Mouse (Mus musculus): ENCODE measurements at regions not wholly inside any gene's neighbourhood (a gene's known extent, or its start where the extent isn't known, plus 50 kb on each side); places are given as distances from the start of the nearest gene placed in this dataset.

DNA sequence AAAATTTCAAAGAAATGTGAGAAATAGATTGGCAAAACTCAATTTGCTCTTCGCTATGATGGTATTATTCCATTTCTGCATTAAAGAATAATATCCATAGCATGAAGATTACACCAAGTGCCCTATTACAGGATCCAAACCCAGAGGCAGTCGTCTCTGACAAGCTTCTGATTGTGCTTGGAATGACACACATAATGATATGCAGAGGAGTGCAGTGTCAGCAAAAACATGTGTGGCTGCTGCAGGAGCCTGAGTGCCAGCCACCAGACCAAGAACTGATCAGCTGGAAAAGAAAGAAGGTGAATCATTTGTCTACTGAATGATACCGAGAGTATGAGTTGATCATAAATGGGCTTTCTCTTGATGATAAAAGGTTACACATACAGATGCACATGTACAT, 137.3 kb downstream of the Il15 start:
- H3K36me3 ChIP-seq (replicated peaks; ENCODE audit: control insufficient read depth, insufficient read depth, low read depth), result no peaks in the 10 kb centered on the region
- H3K27me3 ChIP-seq (ENCODE audit: control insufficient read depth, insufficient read depth, low read length), result no peaks in the 10 kb centered on the region
- TF ChIP-seq EP300 (IDR thresholded peaks at IDR 0.05; ENCODE audit: low read depth), result no peak
- no peak for TF ChIP-seq CTCF (IDR thresholded peaks at IDR 0.05; ENCODE audit: low read depth)
- no peak overlapping the region for H3K4me3 ChIP-seq (ENCODE audit: insufficient read depth in 1 of 2, low read depth in 2 of 2, low read length in 2 of 2)
- no peak for ATAC-seq (ENCODE audit: insufficient read depth)
- no peak overlapping the region for H3K9ac ChIP-seq (replicated peaks)
- 52% methylated on average over 3 of the region's 3 CpGs for WGBS (ENCODE audit: insufficient replicate concordance)
- DNase-seq (ENCODE audit: low read depth in 3 of 3, low spot score in 3 of 3), result no peak
- H3K4me2 ChIP-seq (ENCODE audit: low read depth), result no peak overlapping the region
- no peaks in the 10 kb centered on the region for H3K9me3 ChIP-seq (ENCODE audit: control insufficient read depth, low read length)
- H3K4me1 ChIP-seq (replicated peaks; ENCODE audit: control insufficient read depth in 2 of 2, insufficient read depth in 2 of 2, low read length in 1 of 2), result no peaks in the 10 kb centered on the region
- H3K27ac ChIP-seq, result no peak overlapping the region

- H3K4me2 ChIP-seq (ENCODE audit: low read depth), result no peak overlapping the region
- no peak overlapping the region for H3K27ac ChIP-seq
- ATAC-seq (ENCODE audit: insufficient read depth) (no peak), DNase-seq (ENCODE audit: low read depth in 3 of 3, low spot score in 3 of 3) (no peak)
- no peak overlapping the region for H3K9ac ChIP-seq (replicated peaks)
- no peak for TF ChIP-seq EP300 (IDR thresholded peaks at IDR 0.05; ENCODE audit: low read depth)
- no peak for TF ChIP-seq CTCF (IDR thresholded peaks at IDR 0.05; ENCODE audit: low read depth)
- H3K27me3 ChIP-seq (ENCODE audit: control insufficient read depth, insufficient read depth, low read length), result no peaks in the 10 kb centered on the region
- no peaks in the 10 kb centered on the region for H3K4me1 ChIP-seq (replicated peaks; ENCODE audit: control insufficient read depth in 2 of 2, insufficient read depth in 2 of 2, low read length in 1 of 2)
- no peak overlapping the region for H3K4me3 ChIP-seq (ENCODE audit: insufficient read depth in 1 of 2, low read depth in 2 of 2, low read length in 2 of 2)
- H3K9me3 ChIP-seq (ENCODE audit: control insufficient read depth, low read length), result no peaks in the 10 kb centered on the region
- no peaks in the 10 kb centered on the region for H3K36me3 ChIP-seq (replicated peaks; ENCODE audit: control insufficient read depth, insufficient read depth, low read depth)
- 49% methylated on average over 4 of the region's 4 CpGs for WGBS (ENCODE audit: insufficient replicate concordance)
These were observed 140.8 kb downstream of the Il15 start for GRCm38 (mm10) chr8:82262196-82262595.

DNA sequence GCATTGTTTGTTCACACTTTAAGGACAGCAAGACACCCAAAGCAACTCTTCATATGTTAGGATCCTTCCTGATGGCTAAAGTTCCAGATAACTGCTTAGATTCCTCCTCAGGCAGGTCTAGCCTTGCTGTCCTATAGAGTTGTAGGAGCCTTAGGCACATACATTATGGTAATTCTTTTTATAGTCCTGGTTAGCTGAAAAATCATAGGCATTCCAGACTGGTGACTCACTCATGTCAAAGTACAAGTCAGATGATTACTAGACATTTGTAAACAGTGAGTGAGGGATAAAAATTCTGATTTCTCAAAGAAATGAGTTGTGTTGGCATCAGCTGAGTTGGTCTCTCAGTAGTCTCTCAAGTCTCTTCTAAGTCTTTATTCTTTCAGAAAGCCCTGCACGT, 142.4 kb downstream of the Il15 start:
- H3K4me3 ChIP-seq (ENCODE audit: insufficient read depth in 1 of 2, low read depth in 2 of 2, low read length in 2 of 2), result no peak overlapping the region
- no peaks in the 10 kb centered on the region for H3K36me3 ChIP-seq (replicated peaks; ENCODE audit: control insufficient read depth, insufficient read depth, low read depth)
- DNase-seq (ENCODE audit: low read depth in 3 of 3, low spot score in 3 of 3) (no peak), ATAC-seq (ENCODE audit: insufficient read depth) (no peak)
- H3K4me1 ChIP-seq (replicated peaks; ENCODE audit: control insufficient read depth in 2 of 2, insufficient read depth in 2 of 2, low read length in 1 of 2), result no peaks in the 10 kb centered on the region
- H3K4me2 ChIP-seq (ENCODE audit: low read depth), result no peak overlapping the region
- TF ChIP-seq EP300 (IDR thresholded peaks at IDR 0.05; ENCODE audit: low read depth) (no peak), CTCF (IDR thresholded peaks at IDR 0.05; ENCODE audit: low read depth) (no peak)
- no peaks in the 10 kb centered on the region for H3K27me3 ChIP-seq (ENCODE audit: control insufficient read depth, insufficient read depth, low read length)
- H3K9me3 ChIP-seq (ENCODE audit: control insufficient read depth, low read length), result no peaks in the 10 kb centered on the region
- H3K27ac ChIP-seq, result no peak overlapping the region
- 58% methylated on average over 1 of the region's 1 CpGs for WGBS (ENCODE audit: insufficient replicate concordance)
- no peak overlapping the region for H3K9ac ChIP-seq (replicated peaks)

DNA sequence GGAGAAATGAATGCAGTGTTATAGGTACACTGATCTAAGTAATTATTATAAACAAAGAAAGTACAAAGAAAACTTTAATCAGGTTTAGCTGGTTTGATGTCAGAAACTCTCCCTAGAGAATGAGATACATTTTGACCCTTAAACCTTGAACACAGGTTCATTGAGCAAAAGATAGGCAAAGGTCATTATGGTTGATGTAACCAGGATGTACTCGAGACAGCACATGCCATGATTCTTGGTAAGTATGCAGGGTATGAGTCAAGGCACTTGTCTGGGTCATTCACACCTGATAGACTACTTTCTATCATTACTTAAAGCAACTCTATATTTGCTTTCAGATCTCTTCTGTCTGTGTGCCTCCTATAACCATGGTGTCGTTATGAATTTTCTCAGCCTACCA, 147.2 kb downstream of the Il15 start:
- DNase-seq (ENCODE audit: low read depth in 3 of 3, low spot score in 3 of 3), result no peak
- Histone ChIP-seq H3K36me3 (replicated peaks; ENCODE audit: control insufficient read depth, insufficient read depth, low read depth) (no peaks in the 10 kb centered on the region), H3K9ac (replicated peaks) (no peak overlapping the region), H3K9me3 (ENCODE audit: control insufficient read depth, low read length) (no peaks in the 10 kb centered on the region), H3K4me3 (ENCODE audit: insufficient read depth in 1 of 2, low read depth in 2 of 2, low read length in 2 of 2) (no peak overlapping the region), H3K4me1 (replicated peaks; ENCODE audit: control insufficient read depth in 2 of 2, insufficient read depth in 2 of 2, low read length in 1 of 2) (no peaks in the 10 kb centered on the region), H3K4me2 (ENCODE audit: low read depth) (no peak overlapping the region), H3K27me3 (ENCODE audit: control insufficient read depth, insufficient read depth, low read length) (no peaks in the 10 kb centered on the region), H3K27ac (no peak overlapping the region)
- no peak for ATAC-seq (ENCODE audit: insufficient read depth)
- no peak for TF ChIP-seq CTCF (IDR thresholded peaks at IDR 0.05; ENCODE audit: low read depth)
- no peak for TF ChIP-seq EP300 (IDR thresholded peaks at IDR 0.05; ENCODE audit: low read depth)
- 41% methylated on average over 2 of the region's 2 CpGs for WGBS (ENCODE audit: insufficient replicate concordance)

DNA sequence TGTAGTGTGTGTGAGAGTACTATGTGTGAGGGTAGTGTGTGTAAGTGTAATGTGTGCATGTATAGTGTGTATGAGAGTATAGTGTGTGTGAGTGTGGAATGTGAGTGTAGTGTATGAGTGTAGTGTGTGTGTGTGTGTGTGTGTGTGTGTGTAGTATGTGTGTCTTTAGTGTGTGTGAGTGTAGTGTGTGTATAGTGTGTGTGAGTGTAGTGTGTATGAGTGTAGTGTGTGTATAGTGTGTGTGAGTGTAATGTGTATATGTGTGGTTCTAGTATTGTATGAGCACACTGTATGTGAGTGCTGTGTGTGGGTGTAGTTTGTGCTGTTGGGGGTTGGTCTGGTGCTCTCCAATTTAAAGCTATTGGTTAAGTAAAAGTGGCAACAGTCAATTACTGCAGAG, 150.6 kb downstream of the Il15 start:
- Histone ChIP-seq H3K4me2 (ENCODE audit: low read depth) (no peak overlapping the region), H3K27me3 (ENCODE audit: control insufficient read depth, insufficient read depth, low read length) (no peaks in the 10 kb centered on the region), H3K4me3 (ENCODE audit: insufficient read depth in 1 of 2, low read depth in 2 of 2, low read length in 2 of 2) (no peak overlapping the region), H3K27ac (no peak overlapping the region), H3K9ac (replicated peaks) (no peak overlapping the region), H3K36me3 (replicated peaks; ENCODE audit: control insufficient read depth, insufficient read depth, low read depth) (no peaks in the 10 kb centered on the region), H3K9me3 (ENCODE audit: control insufficient read depth, low read length) (no peaks in the 10 kb centered on the region), H3K4me1 (replicated peaks; ENCODE audit: control insufficient read depth in 2 of 2, insufficient read depth in 2 of 2, low read length in 1 of 2) (no peaks in the 10 kb centered on the region)
- DNase-seq (ENCODE audit: low read depth in 3 of 3, low spot score in 3 of 3), result no peak
- TF ChIP-seq EP300 (IDR thresholded peaks at IDR 0.05; ENCODE audit: low read depth), result no peak
- no peak for TF ChIP-seq CTCF (IDR thresholded peaks at IDR 0.05; ENCODE audit: low read depth)
- ATAC-seq (ENCODE audit: insufficient read depth), result no peak
